Mouse (Mus musculus): ENCODE measurements around the gene Dlg2. TPM values are rescaled to one million over a fixed set of nuclear protein-coding genes. Genes with fewer than 3 reads are reported as not detected.

The Dlg2 gene
- polyA plus RNA-seq, 1 experiment = 1.3 TPM

GRCm38 (mm10) chr7:91481574-91482197 lies 1005.2 kb downstream of the Dlg2 start:
- DNase-seq = no peak
- 55% methylated on average over 1 of the region's 1 CpGs for WGBS
- Histone ChIP-seq H3K4me1 (ENCODE audit: control insufficient read depth, insufficient read depth, low read length) (no peaks in the 10 kb centered on the region), H3K4me3 (replicated peaks; ENCODE audit: extremely low read depth, low read depth, low read length) (no peak overlapping the region)
- TF ChIP-seq CTCF (IDR thresholded peaks at IDR 0.05; ENCODE audit: insufficient read depth, low read length) (no peak), POLR2A (IDR thresholded peaks at IDR 0.05; ENCODE audit: borderline replicate concordance, extremely low read depth, low read depth, low read length) (no peak)

DNA sequence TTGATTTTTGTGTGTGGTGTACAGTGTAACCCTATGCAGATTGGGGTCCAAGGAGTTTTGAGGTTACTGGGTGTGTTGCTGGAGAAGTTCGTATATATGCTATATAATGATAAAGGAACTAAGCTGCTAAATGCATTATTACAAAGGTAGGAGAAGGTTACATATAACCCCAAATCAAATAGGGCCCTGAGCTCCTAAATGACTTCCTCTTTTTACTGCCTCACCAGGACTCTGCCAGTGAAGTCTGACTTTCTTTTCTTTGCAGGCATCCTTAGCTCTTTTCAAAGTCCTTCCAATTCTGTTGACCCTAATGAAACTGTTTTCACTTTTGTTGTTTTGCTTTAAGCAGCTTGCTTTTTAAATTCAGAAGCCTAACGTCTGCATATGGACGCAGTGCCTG lies 1016.8 kb downstream of the Dlg2 start:
- WGBS = 73% methylated on average over 3 of the region's 3 CpGs
- no peaks in the 10 kb centered on the region for H3K4me1 ChIP-seq (ENCODE audit: control insufficient read depth, insufficient read depth, low read length)
- H3K4me3 ChIP-seq (replicated peaks; ENCODE audit: extremely low read depth, low read depth, low read length) = no peak overlapping the region
- no peak for TF ChIP-seq POLR2A (IDR thresholded peaks at IDR 0.05; ENCODE audit: borderline replicate concordance, extremely low read depth, low read depth, low read length)
- no peak for TF ChIP-seq CTCF (IDR thresholded peaks at IDR 0.05; ENCODE audit: insufficient read depth, low read length)
- DNase-seq = no peak

DNA sequence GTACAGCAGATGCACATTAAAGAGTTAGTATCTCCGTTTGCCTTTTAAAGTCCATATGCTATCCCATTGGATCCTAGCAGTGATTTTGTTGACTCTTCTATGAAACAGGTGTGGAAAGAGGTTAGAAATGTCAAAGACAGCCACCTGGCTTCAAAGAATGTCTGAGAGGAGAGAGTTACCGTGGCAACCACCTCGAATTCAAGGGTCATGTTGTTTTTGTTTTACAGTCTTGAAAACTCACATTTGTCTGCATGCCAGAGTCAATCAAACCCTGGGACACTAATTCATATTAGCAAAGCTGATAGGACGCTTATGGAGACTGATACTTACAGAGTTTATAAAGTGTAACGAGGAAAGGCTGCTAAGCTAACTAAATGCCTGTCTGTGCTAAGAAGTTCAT lies 1019.1 kb downstream of the Dlg2 start:
- no peak for DNase-seq
- WGBS = 43% methylated on average over 5 of the region's 5 CpGs
- H3K4me1 ChIP-seq (ENCODE audit: control insufficient read depth, insufficient read depth, low read length) = no peaks in the 10 kb centered on the region
- no peak for TF ChIP-seq POLR2A (IDR thresholded peaks at IDR 0.05; ENCODE audit: borderline replicate concordance, extremely low read depth, low read depth, low read length)
- no peak for TF ChIP-seq CTCF (IDR thresholded peaks at IDR 0.05; ENCODE audit: insufficient read depth, low read length)
- no peak overlapping the region for H3K4me3 ChIP-seq (replicated peaks; ENCODE audit: extremely low read depth, low read depth, low read length)

DNA sequence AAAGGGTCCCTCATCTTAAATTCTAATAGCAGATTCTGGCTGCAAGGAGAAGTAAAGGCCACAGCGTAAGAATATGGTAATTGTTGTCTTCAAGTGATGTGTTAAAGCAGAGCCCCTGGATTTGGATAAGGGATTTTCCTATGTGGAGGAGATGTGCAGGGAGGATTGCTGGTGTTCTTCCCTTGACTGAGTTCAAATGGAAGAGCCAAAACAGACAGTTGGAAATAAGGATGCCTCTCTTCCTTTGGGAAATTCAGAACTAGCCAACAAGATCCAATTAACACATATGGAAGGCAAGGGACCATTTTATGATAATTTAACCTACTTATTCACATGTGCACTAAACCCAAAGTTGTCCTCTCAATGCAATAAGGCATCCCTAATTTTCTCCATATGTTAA lies 1034.6 kb downstream of the Dlg2 start:
- WGBS = 83% methylated on average over 1 of the region's 1 CpGs
- DNase-seq = no peak
- no peak overlapping the region for H3K4me3 ChIP-seq (replicated peaks; ENCODE audit: extremely low read depth, low read depth, low read length)
- TF ChIP-seq CTCF (IDR thresholded peaks at IDR 0.05; ENCODE audit: insufficient read depth, low read length) (no peak), POLR2A (IDR thresholded peaks at IDR 0.05; ENCODE audit: borderline replicate concordance, extremely low read depth, low read depth, low read length) (no peak)
- H3K4me1 ChIP-seq (ENCODE audit: control insufficient read depth, insufficient read depth, low read length) = no peaks in the 10 kb centered on the region

- H3K4me3 ChIP-seq (replicated peaks; ENCODE audit: extremely low read depth, low read depth, low read length) = no peak overlapping the region
- WGBS = 58% methylated on average over 3 of the region's 3 CpGs
- DNase-seq = no peak
- no peaks in the 10 kb centered on the region for H3K4me1 ChIP-seq (ENCODE audit: control insufficient read depth, insufficient read depth, low read length)
- TF ChIP-seq CTCF (IDR thresholded peaks at IDR 0.05; ENCODE audit: insufficient read depth, low read length) = no peak
- TF ChIP-seq POLR2A (IDR thresholded peaks at IDR 0.05; ENCODE audit: borderline replicate concordance, extremely low read depth, low read depth, low read length) = no peak
These were observed 1038.0 kb downstream of the Dlg2 start for GRCm38 (mm10) chr7:91514445-91514844.

- TF ChIP-seq POLR2A (IDR thresholded peaks at IDR 0.05; ENCODE audit: borderline replicate concordance, extremely low read depth, low read depth, low read length) = no peak
- no peak for TF ChIP-seq CTCF (IDR thresholded peaks at IDR 0.05; ENCODE audit: insufficient read depth, low read length)
- no peak for DNase-seq
- 70% methylated on average over 3 of the region's 3 CpGs for WGBS
- Histone ChIP-seq H3K4me1 (ENCODE audit: control insufficient read depth, insufficient read depth, low read length) (no peaks in the 10 kb centered on the region), H3K4me3 (replicated peaks; ENCODE audit: extremely low read depth, low read depth, low read length) (no peak overlapping the region)
These were observed 1039.8 kb downstream of the Dlg2 start for GRCm38 (mm10) chr7:91516225-91516624.

GRCm38 (mm10) chr7:91525859-91526258 lies 1049.4 kb downstream of the Dlg2 start:
- TF ChIP-seq CTCF (IDR thresholded peaks at IDR 0.05; ENCODE audit: insufficient read depth, low read length) (no peak), POLR2A (IDR thresholded peaks at IDR 0.05; ENCODE audit: borderline replicate concordance, extremely low read depth, low read depth, low read length) (no peak)
- WGBS = 89% methylated on average over 1 of the region's 1 CpGs
- DNase-seq = no peak

DNA sequence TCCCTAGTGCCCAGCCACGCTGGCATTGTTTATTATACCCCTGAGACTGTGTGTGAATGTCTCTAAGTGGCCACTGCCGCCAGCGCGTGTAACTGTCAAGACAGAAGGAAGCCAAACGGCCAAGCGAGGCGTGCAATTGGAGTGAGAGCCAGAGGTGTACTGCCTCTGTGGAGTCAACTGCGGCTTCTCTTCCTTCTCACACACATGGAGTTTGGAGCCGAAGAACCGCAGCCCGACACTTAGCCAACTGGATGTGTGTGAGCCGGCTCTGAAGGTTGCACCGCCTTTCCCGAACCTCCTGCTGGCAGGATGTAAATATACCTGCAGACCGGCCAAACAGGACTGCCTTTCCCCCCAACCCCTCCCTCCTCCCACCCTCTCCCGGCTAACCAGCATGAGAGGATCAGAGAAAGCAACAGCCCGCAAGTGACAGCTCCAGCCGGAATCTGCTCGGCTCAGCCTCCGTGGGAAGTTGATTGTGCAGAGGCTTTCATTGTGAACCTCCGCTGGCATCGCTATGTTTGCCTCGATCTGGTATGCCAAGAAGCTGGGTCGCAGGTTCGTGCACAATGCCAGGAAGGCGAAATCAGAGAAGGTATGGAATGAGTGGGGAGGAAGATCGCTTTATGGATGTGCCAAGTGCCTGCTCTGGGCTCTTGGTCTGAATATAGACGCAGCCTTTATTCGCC lies 1066.3 kb downstream of the Dlg2 start:
- 2% methylated on average over 29 of the region's 29 CpGs for WGBS
- H3K4me3 ChIP-seq (replicated peaks; ENCODE audit: extremely low read depth, low read depth, low read length) = no peak overlapping the region
- no peak for DNase-seq

More at GRCm38 (mm10) chr7:91525859-91526258, 1049.4 kb downstream of the Dlg2 start:
- H3K4me3 ChIP-seq (replicated peaks; ENCODE audit: extremely low read depth, low read depth, low read length) = no peak overlapping the region
- no peaks in the 10 kb centered on the region for H3K4me1 ChIP-seq (ENCODE audit: control insufficient read depth, insufficient read depth, low read length)

GRCm38 (mm10) chr7:91543286-91543650 lies 1066.8 kb downstream of the Dlg2 start:
- 31% methylated on average over 4 of the region's 4 CpGs for WGBS
- no peak for DNase-seq
- no peak overlapping the region for H3K4me3 ChIP-seq (replicated peaks; ENCODE audit: extremely low read depth, low read depth, low read length)
- TF ChIP-seq CTCF (IDR thresholded peaks at IDR 0.05; ENCODE audit: insufficient read depth, low read length) (no peak), POLR2A (IDR thresholded peaks at IDR 0.05; ENCODE audit: borderline replicate concordance, extremely low read depth, low read depth, low read length) (no peak)
- H3K4me1 ChIP-seq (ENCODE audit: control insufficient read depth, insufficient read depth, low read length) = no peaks in the 10 kb centered on the region

More for the DNA sequence above, 1066.3 kb downstream of the Dlg2 start:
- no peaks in the 10 kb centered on the region for H3K4me1 ChIP-seq (ENCODE audit: control insufficient read depth, insufficient read depth, low read length)
- TF ChIP-seq POLR2A (IDR thresholded peaks at IDR 0.05; ENCODE audit: borderline replicate concordance, extremely low read depth, low read depth, low read length) (no peak), CTCF (IDR thresholded peaks at IDR 0.05; ENCODE audit: insufficient read depth, low read length) (no peak)

DNA sequence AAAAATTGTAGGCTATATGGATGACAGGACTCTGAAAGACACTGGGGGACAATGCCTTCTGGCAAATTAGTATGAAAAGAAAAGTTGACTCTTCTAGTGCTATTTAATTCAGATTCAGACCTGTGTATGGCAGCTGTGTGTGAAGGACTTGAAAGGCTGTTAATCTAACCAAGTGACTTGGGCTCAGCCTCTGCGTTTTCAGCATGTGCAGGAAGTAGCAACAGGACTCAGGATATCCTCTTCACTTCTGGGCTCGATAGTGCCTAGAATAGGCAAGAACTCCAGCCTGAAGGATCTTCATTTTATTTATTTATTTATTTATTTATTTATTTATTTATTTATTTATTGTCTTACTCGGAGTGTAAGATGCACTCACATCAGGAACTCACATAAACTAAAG lies 1068.1 kb downstream of the Dlg2 start:
- Histone ChIP-seq H3K4me3 (replicated peaks; ENCODE audit: extremely low read depth, low read depth, low read length) (no peak overlapping the region), H3K4me1 (ENCODE audit: control insufficient read depth, insufficient read depth, low read length) (no peaks in the 10 kb centered on the region)
- 39% methylated on average over 3 of the region's 3 CpGs for WGBS
- TF ChIP-seq CTCF (IDR thresholded peaks at IDR 0.05; ENCODE audit: insufficient read depth, low read length) (no peak), POLR2A (IDR thresholded peaks at IDR 0.05; ENCODE audit: borderline replicate concordance, extremely low read depth, low read depth, low read length) (no peak)
- DNase-seq = no peak
